Mouse (Mus musculus) liver, embryonic 14.5 days (tissue): ENCODE results near the gene Pdcd4.

Experiments
- CTCF ChIP-seq: IDR thresholded peaks from 2 replicates; pipeline ENCODE4 v1.5.1; 2016; ENCODE audit warnings: antibody characterized with exemption, low read depth, control low read depth
- EP300 ChIP-seq: IDR thresholded peaks from 2 replicates; pipeline ENCODE4 v1.6.1; 2016; ENCODE audit warnings: antibody characterized with exemption, low read depth

GRCm38 (mm10) chr19:53919541-53919940 lies 27.5 kb downstream of the Pdcd4 start:
- TF ChIP-seq CTCF: no peak
- TF ChIP-seq EP300: no peak
